Mouse (Mus musculus) MEL (cell line): ENCODE measurements around the gene Sec14l4. TPM values are rescaled to one million over a fixed set of nuclear protein-coding genes. Genes with fewer than 3 reads are reported as not detected.

Experiments
- DNase-seq: peaks from one replicate; pipeline ENCODE4 v3.0.0; 2011; ENCODE audit warnings: low read depth, low spot score
- H3K27ac ChIP-seq: 2 replicates; pipeline ENCODE4 v1.5.1; 2012; ENCODE audit warnings: low read depth, mild to moderate bottlenecking, control low read depth, low read length, moderate library complexity; ENCODE audit not compliant: control insufficient read depth
- H3K27me3 ChIP-seq, 2 experiments: fragments of 150-350 bp in 1 of 2; sonication (generic) in 1 of 2; 2 replicates each; pipeline ENCODE4 v1.6.1; 2012; ENCODE audit warnings: low read length in 2 of 2, mild to moderate bottlenecking in 2 of 2, improper control_type of control experiment in 1 of 2, moderate library complexity in 1 of 2; ENCODE audit not compliant: insufficient read depth in 2 of 2, control insufficient read depth in 1 of 2
- H3K36me3 ChIP-seq, 2 experiments: 2 replicates each; pipeline ENCODE4 v1.6.1; 2012 to 2014; ENCODE audit warnings: low read length in 2 of 2, improper control_type of control experiment in 1 of 2, inconsistent platforms in 1 of 2, mild to moderate bottlenecking in 1 of 2; ENCODE audit not compliant: insufficient read depth in 2 of 2, control insufficient read depth in 1 of 2
- H3K4me1 ChIP-seq, 2 experiments: fragments of 150-350 bp in 1 of 2; sonication (generic) in 1 of 2; 2 replicates each; pipeline ENCODE4 v1.6.1; 2012; ENCODE audit warnings: low read length in 2 of 2, improper control_type of control experiment in 1 of 2, mild to moderate bottlenecking in 1 of 2; ENCODE audit not compliant: insufficient read depth in 2 of 2, control insufficient read depth in 1 of 2
- H3K4me3 ChIP-seq, 2 experiments: fragments of 150-350 bp in 1 of 2; sonication (generic) in 1 of 2; 2 replicates each; pipeline ENCODE4 v1.5.1; 2012; ENCODE audit warnings: low read depth in 2 of 2, low read length in 2 of 2, mild to moderate bottlenecking in 2 of 2, moderate library complexity in 2 of 2, control low read depth in 1 of 2, improper control_type of control experiment in 1 of 2; ENCODE audit not compliant: control insufficient read depth in 1 of 2, insufficient read depth in 1 of 2
- H3K79me2 ChIP-seq: 2 replicates; pipeline ENCODE4 v1.6.1; 2012; ENCODE audit warnings: mild to moderate bottlenecking, low read length, moderate library complexity; ENCODE audit not compliant: control insufficient read depth, poor library complexity, insufficient read depth
- H3K9ac ChIP-seq: 2 replicates; pipeline ENCODE4 v1.6.1; 2012; ENCODE audit warnings: low read depth, mild to moderate bottlenecking, control low read depth, low read length, moderate library complexity; ENCODE audit not compliant: control insufficient read depth, poor library complexity, severe bottlenecking
- H3K9me3 ChIP-seq: fragments of 150-350 bp; sonication (generic); replicated peaks from 2 replicates; pipeline ENCODE4 v1.6.1; 2012; ENCODE audit warnings: mild to moderate bottlenecking, low read length, improper control_type of control experiment, moderate library complexity; ENCODE audit not compliant: insufficient read depth
- BHLHE40 ChIP-seq: IDR thresholded peaks from 2 replicates; pipeline ENCODE4 v1.6.1; 2012; ENCODE audit warnings: low read depth, mild to moderate bottlenecking, inconsistent platforms, low read length, improper control_type of control experiment, borderline replicate concordance
- CHD1 ChIP-seq: IDR thresholded peaks from 2 replicates; pipeline ENCODE4 v1.6.1; 2012; ENCODE audit warnings: low read depth, mild to moderate bottlenecking, inconsistent platforms, low read length, improper control_type of control experiment
- CTCF ChIP-seq, 3 experiments: IDR thresholded peaks in 2 of 3; conservative IDR thresholded peaks in 1 of 3; 2 replicates each; pipeline ENCODE4 v1.5.1; 2011 to 2012; ENCODE audit warnings: low read length in 3 of 3, low read depth in 2 of 3, mild to moderate bottlenecking in 2 of 3, improper control_type of control experiment in 1 of 3, inconsistent platforms in 1 of 3, mixed read lengths in 1 of 3, moderate library complexity in 1 of 3; ENCODE audit not compliant: control insufficient read depth in 1 of 3, insufficient read depth in 1 of 3, poor library complexity in 1 of 3, severe bottlenecking in 1 of 3
- E2F4 ChIP-seq: IDR thresholded peaks from 2 replicates; pipeline ENCODE4 v1.6.1; 2011; ENCODE audit warnings: low read depth, low read length, improper control_type of control experiment, borderline replicate concordance
- EP300 ChIP-seq, 2 experiments: IDR thresholded peaks; 2 replicates each; pipeline ENCODE4 v1.6.1; 2011; ENCODE audit warnings: improper control_type of control experiment in 2 of 2, low read length in 2 of 2, low read depth in 1 of 2, mild to moderate bottlenecking in 1 of 2
- ETS1 ChIP-seq: IDR thresholded peaks from 2 replicates; pipeline ENCODE4 v1.6.1; 2012; ENCODE audit warnings: low read depth, mild to moderate bottlenecking, inconsistent platforms, low read length, improper control_type of control experiment, moderate library complexity
- GATA1 ChIP-seq: IDR thresholded peaks from 2 replicates; pipeline ENCODE4 v1.6.1; 2011; ENCODE audit warnings: low read depth, low read length, improper control_type of control experiment
- KAT2A ChIP-seq: conservative IDR thresholded peaks from 2 replicates; pipeline ENCODE4 v1.6.1; 2012; ENCODE audit warnings: low read depth, low read length, improper control_type of control experiment, inconsistent platforms
- MAX ChIP-seq: IDR thresholded peaks from 2 replicates; pipeline ENCODE4 v1.6.1; 2011; ENCODE audit warnings: low read length, improper control_type of control experiment
- MEF2A ChIP-seq: IDR thresholded peaks from 2 replicates; pipeline ENCODE4 v1.6.1; 2014; ENCODE audit warnings: low read depth, mild to moderate bottlenecking, inconsistent platforms, low read length, improper control_type of control experiment; ENCODE audit not compliant: poor library complexity, insufficient replicate concordance, severe bottlenecking; ENCODE audit errors: extremely low read depth
- MYC ChIP-seq: IDR thresholded peaks from 2 replicates; pipeline ENCODE4 v1.6.1; 2011; ENCODE audit warnings: low read depth, mild to moderate bottlenecking, low read length, improper control_type of control experiment, moderate library complexity
- NELFE ChIP-seq: IDR thresholded peaks from 2 replicates; pipeline ENCODE4 v1.6.1; 2011; ENCODE audit warnings: low read depth, low read length, improper control_type of control experiment
- POLR2A ChIP-seq, 2 experiments: IDR thresholded peaks; 2 replicates each; pipeline ENCODE4 v1.6.1; 2011 to 2012; ENCODE audit warnings: low read length in 2 of 2, mild to moderate bottlenecking in 2 of 2, control low read depth in 1 of 2, improper control_type of control experiment in 1 of 2, low read depth in 1 of 2, moderate library complexity in 1 of 2; ENCODE audit not compliant: control insufficient read depth in 1 of 2, insufficient read depth in 1 of 2, poor library complexity in 1 of 2
- POLR2AphosphoS2 ChIP-seq: IDR thresholded peaks from 2 replicates; pipeline ENCODE4 v1.6.1; 2011; ENCODE audit warnings: low read length, improper control_type of control experiment
- RAD21 ChIP-seq: IDR thresholded peaks from 2 replicates; pipeline ENCODE4 v1.6.1; 2011; ENCODE audit warnings: mild to moderate bottlenecking, low read depth, low read length, improper control_type of control experiment
- RCOR1 ChIP-seq: IDR thresholded peaks from 2 replicates; pipeline ENCODE4 v1.6.1; 2012; ENCODE audit warnings: low read depth, mild to moderate bottlenecking, inconsistent platforms, low read length, improper control_type of control experiment
- SIN3A ChIP-seq: IDR thresholded peaks from 2 replicates; pipeline ENCODE4 v1.6.1; 2012; ENCODE audit warnings: low read length, improper control_type of control experiment, inconsistent platforms
- SMC3 ChIP-seq: IDR thresholded peaks from 2 replicates; pipeline ENCODE4 v1.6.1; 2011; ENCODE audit warnings: low read depth, low read length, improper control_type of control experiment
- TAL1 ChIP-seq: IDR thresholded peaks from 2 replicates; pipeline ENCODE4 v1.6.1; 2012; ENCODE audit warnings: mild to moderate bottlenecking, inconsistent platforms, low read length, moderate library complexity, mixed read lengths
- TBP ChIP-seq: IDR thresholded peaks from 2 replicates; pipeline ENCODE4 v1.8.0; 2011; ENCODE audit warnings: low read depth, low read length, improper control_type of control experiment
- TCF12 ChIP-seq: IDR thresholded peaks from 2 replicates; pipeline ENCODE4 v1.6.1; 2014; ENCODE audit warnings: low read depth, mild to moderate bottlenecking, inconsistent platforms, low read length, improper control_type of control experiment, moderate library complexity
- USF1 ChIP-seq: IDR thresholded peaks from 2 replicates; pipeline ENCODE4 v1.6.1; 2014; ENCODE audit warnings: low read depth, mild to moderate bottlenecking, inconsistent platforms, low read length, improper control_type of control experiment, moderate library complexity
- polyA plus RNA-seq, 2 experiments: library from polyadenylated mRNA; stranded (reverse) in 1 of 2; unstranded in 1 of 2; fragments of >175 nt in 1 of 2; fragments of >200 nt in 1 of 2; gene quantifications; 2 replicates each; pipeline versions ENCODE4 v1.2.1 to v1.2.4; 2012; ENCODE audit warnings: low replicate concordance in 2 of 2, low read depth in 1 of 2; ENCODE audit not compliant: insufficient read length in 2 of 2, insufficient read depth in 1 of 2, missing spikeins in 1 of 2
- total RNA-seq: library from RNA; depleted of rRNA; stranded (reverse); fragments of 300-350 nt; gene quantifications from 2 replicates; pipeline ENCODE4 v1.2.3, GENCODE M21; 2012

Gene Sec14l4
- total and polyA plus RNA-seq, 3 experiments: not detected

DNA sequence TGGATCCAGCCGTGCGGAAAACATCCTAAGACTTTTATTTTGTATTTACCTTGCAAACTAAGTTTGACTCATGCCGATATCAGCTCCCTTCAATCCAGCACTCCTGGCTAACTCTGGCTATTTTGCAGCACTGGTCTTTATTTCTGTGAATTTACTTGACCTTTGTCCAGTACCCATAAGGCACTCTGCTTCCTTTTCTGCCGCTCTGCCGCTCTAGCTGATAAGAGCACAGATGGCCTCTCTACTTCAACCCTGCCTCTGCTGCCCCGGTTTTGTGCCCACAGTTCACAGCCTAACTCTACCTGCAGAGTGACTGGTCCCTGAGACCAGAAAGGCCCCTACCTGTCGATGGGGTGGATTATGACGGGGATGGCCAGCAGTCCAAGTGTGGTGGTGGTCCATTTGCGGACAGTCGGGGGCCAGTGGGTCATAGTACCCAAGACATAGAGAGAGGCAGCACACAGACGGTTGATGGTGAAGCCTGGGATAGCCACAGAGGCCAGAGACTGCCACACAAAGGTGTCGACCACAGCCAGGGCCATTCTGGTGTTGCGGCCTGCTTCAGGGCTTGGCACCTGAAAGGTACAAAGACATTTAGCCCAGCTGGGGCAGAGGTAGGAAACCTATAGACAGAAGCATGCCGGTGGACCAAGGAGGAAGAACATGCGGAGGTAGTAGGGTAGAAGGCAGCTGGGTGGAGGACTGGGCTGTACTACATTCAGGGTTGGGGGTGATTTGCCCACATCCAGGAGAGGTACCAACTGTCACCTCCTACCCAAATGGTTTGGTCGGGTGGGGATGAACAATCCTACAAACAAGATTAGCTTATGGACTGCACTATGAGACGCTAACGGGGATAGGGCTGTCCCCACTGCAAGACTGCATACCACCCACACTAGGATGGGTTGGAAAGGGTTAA lies 62.5 kb downstream of the Sec14l4 start:
- no peak for DNase-seq
- H3K79me2 ChIP-seq: peaks cover 8% of the 10 kb centered on the region
- TF ChIP-seq TAL1 (no peak), BHLHE40 (no peak)
- TF ChIP-seq, all 39 proteins: peak for 0
- Histone ChIP-seq H3K36me3 (peaks cover 2 to 6% of the 10 kb centered on the region in 2 experiments; a peak in 2 of 4 replicates), H3K9me3 (no peaks in the 10 kb centered on the region), H3K9ac (no peak overlapping the region), H3K4me1 (peaks cover 0 to 7% of the 10 kb centered on the region in 2 experiments; a peak in 2 of 4 replicates), H3K4me3 (peak overlapping the region in 1 of 2 experiments; percentile 72; a peak in 2 of 4 replicates), H3K27ac (no peak overlapping the region), H3K27me3 (no peaks in the 10 kb centered on the region)

DNA sequence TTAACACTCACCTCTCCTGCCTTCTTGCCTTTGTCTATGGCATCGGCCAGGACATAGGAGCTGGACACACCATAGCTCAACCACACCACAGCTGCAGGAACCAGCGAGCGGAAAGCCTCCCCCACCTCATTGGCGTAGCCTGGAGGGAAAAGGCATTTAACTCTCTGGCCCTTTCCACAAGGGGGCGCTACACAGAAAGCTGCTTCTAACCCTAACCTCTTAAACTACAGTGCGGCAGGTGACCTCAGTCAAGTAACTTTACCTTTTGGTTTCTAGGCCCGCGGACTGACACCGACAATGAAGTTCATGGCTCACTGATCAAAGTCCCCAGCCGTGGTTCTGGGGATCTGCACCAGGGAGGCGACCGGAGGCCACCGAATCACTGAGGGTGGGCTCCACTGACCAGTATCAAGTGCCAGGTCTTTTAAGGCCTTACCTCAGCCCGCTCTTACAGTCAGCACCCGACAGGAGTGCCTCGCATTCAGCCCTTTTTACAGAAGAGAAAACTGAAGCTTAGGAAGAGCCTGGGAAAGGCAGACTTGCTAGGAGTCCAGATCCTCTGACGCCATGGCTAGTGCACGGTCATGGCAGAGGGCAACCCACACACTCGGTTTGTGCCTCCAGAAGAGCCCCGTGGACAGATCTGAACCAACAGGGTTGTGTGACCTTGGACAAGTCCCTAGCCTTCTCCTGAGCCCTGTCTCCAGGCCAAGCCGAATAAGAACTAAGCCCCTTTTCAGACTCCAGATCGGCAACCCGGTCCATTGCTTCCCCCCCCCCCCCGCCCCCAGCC lies 63.3 kb downstream of the Sec14l4 start:
- H3K27me3 ChIP-seq: no peaks in the 10 kb centered on the region
- DNase-seq: peak; percentile 95
- H3K79me2 ChIP-seq: peaks cover 8% of the 10 kb centered on the region
- peak overlapping the region; percentile 72 for H3K4me3 ChIP-seq
- peak overlapping the region; percentile 87 for H3K27ac ChIP-seq
- H3K36me3 ChIP-seq: peaks cover 2 to 6% of the 10 kb centered on the region in 2 experiments; a peak in 2 of 4 replicates
- H3K9ac ChIP-seq: peak overlapping the region; percentile 79
- peaks cover 0 to 7% of the 10 kb centered on the region in 2 experiments; a peak in 2 of 4 replicates for H3K4me1 ChIP-seq
- peak in 1 of 2 experiments; percentile 24; a peak in 1 of 4 replicates for TF ChIP-seq POLR2A (IDR thresholded peaks at IDR 0.05; ENCODE audit: control insufficient read depth in 1 of 2, insufficient read depth in 1 of 2, low read depth in 1 of 2, low read length in 2 of 2, poor library complexity in 1 of 2)
- peak; percentile 10; the same call in 1 of the 2 replicates for TF ChIP-seq BHLHE40
- 0 out of 2 replicates have a peak, but pooled peaks have one; percentile 25 for TF ChIP-seq MYC
- peak; percentile 2 for TF ChIP-seq ETS1
- TF ChIP-seq EP300 (IDR thresholded peaks at IDR 0.05; ENCODE audit: low read depth in 1 of 2, low read length in 2 of 2): peak; percentile 8 to 17; a peak in 1 of 4 replicates
- no peak; the same call in 1 of the 2 replicates for TF ChIP-seq MAX
- no peak for TF ChIP-seq MEF2A
- peak; percentile 61; the same call in 1 of the 2 replicates for TF ChIP-seq USF1
- TF ChIP-seq KAT2A: 0 out of 2 replicates have a peak, but pooled peaks have one; percentile 30
- TF ChIP-seq NELFE: peak; percentile 25; the same call in 1 of the 2 replicates
- peak; percentile 47; the same call in 1 of the 2 replicates for TF ChIP-seq SIN3A
- no peak for TF ChIP-seq TCF12
- peak; percentile 85 to 94 (median 93) for TF ChIP-seq CTCF (IDR thresholded peaks at IDR 0.05 in 2 of 3, conservative IDR thresholded peaks at IDR 0.05 in 1 of 3; ENCODE audit: control insufficient read depth in 1 of 3, insufficient read depth in 1 of 3, low read depth in 2 of 3, low read length in 3 of 3, poor library complexity in 1 of 3, severe bottlenecking in 1 of 3)
- TF ChIP-seq GATA1: no peak
- 0 out of 2 replicates have a peak, but pooled peaks have one; percentile 16 for TF ChIP-seq RCOR1
- no peak for TF ChIP-seq POLR2AphosphoS2
- TF ChIP-seq RAD21: peak; percentile 34
- TF ChIP-seq CHD1: peak; percentile 84; the same call in 1 of the 2 replicates
- TF ChIP-seq SMC3: peak; percentile 76
- TF ChIP-seq E2F4: 0 out of 2 replicates have a peak, but pooled peaks have one; percentile 68
- peak; percentile 68; the same call in 1 of the 2 replicates for TF ChIP-seq TBP
- H3K9me3 ChIP-seq: no peaks in the 10 kb centered on the region
